Mouse (Mus musculus): ENCODE measurements around the gene Ran. TPM values are rescaled to one million over a fixed set of nuclear protein-coding genes. Genes with fewer than 3 reads are reported as not detected.

The Ran gene
- total and polyA plus RNA-seq, 3 experiments: 44.4 to 99.2 (median 88.2) TPM

DNA sequence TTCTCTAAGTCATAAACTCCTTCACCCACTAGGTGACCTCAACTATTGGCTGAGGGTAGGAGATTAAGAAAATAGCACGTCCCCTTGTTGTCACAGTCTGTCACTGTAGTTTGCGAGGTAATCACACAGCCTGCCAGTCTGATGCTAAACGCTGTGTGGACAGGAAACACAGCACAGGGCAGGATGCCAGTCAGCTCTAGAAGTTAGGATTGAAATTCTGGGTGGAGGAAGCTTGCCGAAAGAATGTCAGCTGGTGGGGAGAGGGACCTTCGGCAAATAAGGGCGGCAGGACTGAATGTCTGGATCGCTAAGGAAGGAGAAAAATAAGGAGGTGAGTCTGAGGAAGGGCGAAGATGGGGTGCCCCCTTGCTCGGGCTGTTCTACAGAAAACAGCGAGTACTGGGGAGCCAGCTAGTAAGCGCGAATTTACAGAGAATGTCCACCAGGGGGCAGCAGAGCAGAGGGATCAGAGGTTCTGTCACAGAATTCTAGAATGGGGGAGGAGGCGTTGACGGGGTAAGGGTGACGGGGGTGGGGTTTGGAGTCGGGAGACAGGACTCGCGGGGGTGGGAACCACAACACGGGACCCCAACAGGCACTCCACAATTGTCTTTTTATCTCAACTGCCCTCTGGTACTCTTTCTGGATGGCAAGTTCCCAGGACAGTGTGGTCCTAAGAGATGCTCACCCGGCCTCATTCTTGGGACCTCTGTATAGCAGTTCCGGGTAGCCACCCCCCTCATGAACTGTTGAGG is 43.3 kb downstream of the Ran start:
- WGBS: 5% methylated on average over 21 of the region's 21 CpGs
- intact Hi-C loops (cut with DNase I): loop anchor here (2.0 to 10.0 kb wide), 3 partner anchors 114 to 532 kb away; no protein-coding TSS in a partner anchor

GRCm38 (mm10) chr5:129063792-129064087 is 43.9 kb downstream of the Ran start:
- intact Hi-C loops (cut with DNase I): loop anchor here (2.0 to 10.0 kb wide), 3 partner anchors 114 to 531 kb away; no protein-coding TSS in a partner anchor
- no peaks in the 10 kb centered on the region for H3K79me2 ChIP-seq (replicated peaks; ENCODE audit: control insufficient read depth, insufficient read depth, low read length)
- no peak overlapping the region for H3K4me3 ChIP-seq
- TF ChIP-seq EP300 (IDR thresholded peaks at IDR 0.05; ENCODE audit: insufficient read depth, low read depth, low read length) (no peak), CTCF (IDR thresholded peaks at IDR 0.05) (no peak), POLR2A (IDR thresholded peaks at IDR 0.05; ENCODE audit: insufficient read depth, low read depth, low read length) (no peak)
- 38% methylated on average over 8 of the region's 8 CpGs for WGBS
- no peak for DNase-seq
- H3K9ac ChIP-seq (ENCODE audit: low read depth, low read length): no peak overlapping the region
- no peaks in the 10 kb centered on the region for H3K36me3 ChIP-seq (ENCODE audit: control insufficient read depth, insufficient read depth, low read length)
- H3K4me1 ChIP-seq (ENCODE audit: control insufficient read depth, insufficient read depth, low read length): peaks cover 2% of the 10 kb centered on the region; the same call in 1 of the 2 replicates
- H3K27ac ChIP-seq: no peak overlapping the region
- peaks cover 2% of the 10 kb centered on the region; the same call in 1 of the 2 replicates for H3K27me3 ChIP-seq (ENCODE audit: control insufficient read depth, insufficient read depth, low read length)

More for the DNA sequence above, 43.3 kb downstream of the Ran start:
- TF ChIP-seq POLR2A (IDR thresholded peaks at IDR 0.05; ENCODE audit: insufficient read depth, low read depth, low read length): no peak
- peak; percentile 75 for TF ChIP-seq CTCF (IDR thresholded peaks at IDR 0.05)
- Histone ChIP-seq H3K27ac (no peak overlapping the region), H3K9ac (ENCODE audit: low read depth, low read length) (no peak overlapping the region), H3K79me2 (replicated peaks; ENCODE audit: control insufficient read depth, insufficient read depth, low read length) (no peaks in the 10 kb centered on the region), H3K4me3 (no peak overlapping the region), H3K27me3 (ENCODE audit: control insufficient read depth, insufficient read depth, low read length) (peaks cover 2% of the 10 kb centered on the region; the same call in 1 of the 2 replicates), H3K4me1 (ENCODE audit: control insufficient read depth, insufficient read depth, low read length) (peaks cover 2% of the 10 kb centered on the region; the same call in 1 of the 2 replicates), H3K36me3 (ENCODE audit: control insufficient read depth, insufficient read depth, low read length) (no peaks in the 10 kb centered on the region)
- DNase-seq: peak; percentile 72 to 80

DNA sequence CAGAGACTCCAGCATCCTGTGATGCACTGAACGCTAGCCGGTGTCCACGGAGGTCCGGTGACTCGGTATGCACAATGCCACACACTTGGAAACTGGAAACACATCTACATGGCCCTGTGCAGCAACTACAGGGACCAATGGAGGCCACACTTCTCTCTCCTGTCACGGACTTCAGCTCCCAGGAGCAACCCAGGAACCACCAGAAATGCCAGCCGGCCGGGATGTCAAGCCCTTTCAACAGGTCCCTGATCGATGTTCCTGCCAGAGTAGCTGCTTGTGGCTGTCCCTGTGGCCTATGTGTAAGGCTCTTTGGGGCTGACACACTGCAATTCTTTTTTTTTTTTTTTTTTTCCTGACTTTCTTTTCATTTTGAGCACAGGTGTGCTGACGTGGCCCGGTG is 44.3 kb downstream of the Ran start:
- WGBS: 67% methylated on average over 11 of the region's 11 CpGs
- no peak overlapping the region for H3K4me3 ChIP-seq
- H3K27ac ChIP-seq: no peak overlapping the region
- no peaks in the 10 kb centered on the region for H3K79me2 ChIP-seq (replicated peaks; ENCODE audit: control insufficient read depth, insufficient read depth, low read length)
- no peak for TF ChIP-seq EP300 (IDR thresholded peaks at IDR 0.05; ENCODE audit: insufficient read depth, low read depth, low read length)
- TF ChIP-seq CTCF (IDR thresholded peaks at IDR 0.05): no peak
- no peak for TF ChIP-seq POLR2A (IDR thresholded peaks at IDR 0.05; ENCODE audit: insufficient read depth, low read depth, low read length)
- H3K27me3 ChIP-seq (ENCODE audit: control insufficient read depth, insufficient read depth, low read length): peaks cover 2% of the 10 kb centered on the region; the same call in 1 of the 2 replicates
- no peaks in the 10 kb centered on the region for H3K36me3 ChIP-seq (ENCODE audit: control insufficient read depth, insufficient read depth, low read length)
- peaks cover 2% of the 10 kb centered on the region; the same call in 1 of the 2 replicates for H3K4me1 ChIP-seq (ENCODE audit: control insufficient read depth, insufficient read depth, low read length)
- H3K9ac ChIP-seq (ENCODE audit: low read depth, low read length): no peak overlapping the region
- DNase-seq: no peak
- intact Hi-C loops (cut with DNase I): loop anchor here (5.0 to 10.0 kb wide), 2 partner anchors 113 to 321 kb away; no protein-coding TSS in a partner anchor

- Histone ChIP-seq H3K4me3 (no peak overlapping the region), H3K4me1 (ENCODE audit: control insufficient read depth, insufficient read depth, low read length) (peaks cover 2% of the 10 kb centered on the region; the same call in 1 of the 2 replicates), H3K9ac (ENCODE audit: low read depth, low read length) (no peak overlapping the region), H3K79me2 (replicated peaks; ENCODE audit: control insufficient read depth, insufficient read depth, low read length) (no peaks in the 10 kb centered on the region), H3K36me3 (ENCODE audit: control insufficient read depth, insufficient read depth, low read length) (no peaks in the 10 kb centered on the region), H3K27me3 (ENCODE audit: control insufficient read depth, insufficient read depth, low read length) (peaks cover 2% of the 10 kb centered on the region; the same call in 1 of the 2 replicates), H3K27ac (no peak overlapping the region)
- peak in 1 of 2 experiments; percentile 23 for DNase-seq
- intact Hi-C loops (cut with DNase I): loop anchor here (5.0 to 10.0 kb wide), 2 partner anchors 97 to 320 kb away; no protein-coding TSS in a partner anchor
- TF ChIP-seq CTCF (IDR thresholded peaks at IDR 0.05): no peak
- TF ChIP-seq POLR2A (IDR thresholded peaks at IDR 0.05; ENCODE audit: insufficient read depth, low read depth, low read length): no peak
- TF ChIP-seq EP300 (IDR thresholded peaks at IDR 0.05; ENCODE audit: insufficient read depth, low read depth, low read length): no peak
- WGBS: 68% methylated on average over 12 of the region's 12 CpGs
These were observed 45.4 kb downstream of the Ran start for GRCm38 (mm10) chr5:129065301-129065700.

DNA sequence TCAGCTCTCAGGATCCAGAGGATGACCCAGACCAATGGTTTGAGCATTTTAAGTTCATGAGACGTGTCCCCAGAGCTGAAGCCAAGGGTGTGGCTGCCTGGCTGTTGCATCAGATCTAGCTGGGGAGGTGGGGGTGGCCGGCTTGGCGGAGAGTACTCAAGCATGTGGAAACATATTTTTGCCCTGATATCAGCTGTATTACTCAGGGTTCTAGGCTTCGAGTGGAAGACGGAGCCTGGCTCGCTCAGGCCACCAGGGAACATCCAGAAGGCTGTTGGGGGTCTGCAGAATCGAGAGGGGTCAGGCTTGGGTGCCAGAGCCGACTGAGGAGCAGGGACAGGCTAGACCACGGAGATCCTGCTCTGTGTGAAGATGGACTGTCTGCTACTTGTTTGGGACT is 46.1 kb downstream of the Ran start:
- H3K27me3 ChIP-seq (ENCODE audit: control insufficient read depth, insufficient read depth, low read length): peaks cover 1% of the 10 kb centered on the region; the same call in 1 of the 2 replicates
- TF ChIP-seq POLR2A (IDR thresholded peaks at IDR 0.05; ENCODE audit: insufficient read depth, low read depth, low read length) (no peak), CTCF (IDR thresholded peaks at IDR 0.05) (no peak), EP300 (IDR thresholded peaks at IDR 0.05; ENCODE audit: insufficient read depth, low read depth, low read length) (0 out of 2 replicates have a peak, but pooled peaks have one; percentile 41)
- no peaks in the 10 kb centered on the region for H3K36me3 ChIP-seq (ENCODE audit: control insufficient read depth, insufficient read depth, low read length)
- WGBS: 52% methylated on average over 9 of the region's 9 CpGs
- H3K9ac ChIP-seq (ENCODE audit: low read depth, low read length): no peak overlapping the region
- H3K27ac ChIP-seq: peak overlapping the region; percentile 45
- intact Hi-C loops (cut with DNase I): loop anchor here (5.0 to 10.0 kb wide), 2 partner anchors 96 to 319 kb away; no protein-coding TSS in a partner anchor
- H3K79me2 ChIP-seq (replicated peaks; ENCODE audit: control insufficient read depth, insufficient read depth, low read length): no peaks in the 10 kb centered on the region
- H3K4me3 ChIP-seq: no peak overlapping the region
- DNase-seq: peak; percentile 70 to 80
- peaks cover 2% of the 10 kb centered on the region; the same call in 1 of the 2 replicates for H3K4me1 ChIP-seq (ENCODE audit: control insufficient read depth, insufficient read depth, low read length)
